Mouse (Mus musculus) heart, postnatal 0 days (tissue): ENCODE measurements around the gene Twnk.
A peak's percentile ranks its signal among the peaks of the same experiment; 100 is the strongest.

Source experiments
- CTCF ChIP-seq: IDR thresholded peaks from 2 replicates; pipeline ENCODE4 v1.5.1; 2016; ENCODE audit warnings: antibody characterized with exemption, control low read depth, low read depth
- EP300 ChIP-seq: IDR thresholded peaks from 2 replicates; pipeline ENCODE4 v1.6.1; 2016; ENCODE audit warnings: antibody characterized with exemption, low read depth

DNA sequence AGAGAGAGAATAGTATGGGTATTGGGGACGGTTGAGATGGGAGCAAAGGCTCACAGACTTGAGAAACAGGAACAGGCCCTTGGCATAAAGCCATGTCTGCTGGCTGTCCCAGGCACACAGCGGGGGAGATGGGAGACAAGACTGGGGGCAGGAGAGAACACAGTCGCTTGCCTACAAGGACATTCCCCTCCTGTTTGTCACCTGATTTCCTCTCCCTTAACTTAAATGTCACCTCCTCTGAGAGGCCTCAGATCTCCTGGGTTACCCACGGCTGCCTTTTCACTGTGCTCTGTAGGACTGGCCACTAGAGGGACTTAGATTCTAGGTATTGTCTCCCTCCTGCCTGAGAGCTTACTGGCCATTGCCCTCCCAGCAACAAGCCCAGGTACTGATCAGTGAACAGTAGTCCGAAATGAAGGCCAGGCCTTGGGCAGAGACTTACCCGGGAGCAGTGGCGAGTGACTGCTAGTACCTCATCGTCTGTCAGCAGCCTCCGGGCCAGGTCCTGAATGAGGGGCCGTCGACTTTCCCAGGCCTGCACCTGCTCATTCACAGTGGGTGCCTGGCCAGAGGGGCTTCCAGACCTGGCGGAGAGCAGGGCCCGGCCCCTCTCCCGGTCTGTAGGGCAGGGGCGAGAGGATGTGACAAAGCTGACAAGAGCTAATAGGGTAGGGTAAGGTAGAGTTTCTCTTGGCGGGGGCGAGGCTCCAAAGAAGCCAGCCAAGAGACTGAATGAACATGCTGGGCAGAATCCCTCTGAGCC, 27.3 kb downstream of the Twnk start:
- peak; percentile 52 for TF ChIP-seq CTCF
- TF ChIP-seq EP300, result no peak
